Mouse (Mus musculus) testis, adult 2 months (tissue): Measurements from ENCODE around the gene Fkbp5. TPM values are rescaled to one million over a fixed set of nuclear protein-coding genes. Genes with fewer than 3 reads are reported as not detected.

Experiments used
- H3K27ac ChIP-seq: fragments of 200-500 bp; 2 replicates; pipeline ENCODE4 v1.5.1; 2012; ENCODE audit warnings: low read depth, low read length; ENCODE audit not compliant: control insufficient read depth, insufficient read depth
- H3K27me3 ChIP-seq: fragments of 200-500 bp; 2 replicates; pipeline ENCODE4 v1.6.1; 2012; ENCODE audit warnings: mild to moderate bottlenecking, low read length, moderate library complexity; ENCODE audit not compliant: control insufficient read depth, insufficient read depth
- H3K36me3 ChIP-seq: fragments of 200-500 bp; 2 replicates; pipeline ENCODE4 v1.6.1; 2012; ENCODE audit warnings: mild to moderate bottlenecking, low read length; ENCODE audit not compliant: control insufficient read depth, insufficient read depth
- H3K4me1 ChIP-seq: fragments of 200-500 bp; 2 replicates; pipeline ENCODE4 v1.6.1; 2012; ENCODE audit warnings: low read length; ENCODE audit not compliant: control insufficient read depth, insufficient read depth
- H3K4me3 ChIP-seq: fragments of 200-500 bp; 2 replicates; pipeline ENCODE4 v1.5.1; 2012; ENCODE audit warnings: low read depth, mild to moderate bottlenecking, low read length, moderate library complexity, mixed read lengths; ENCODE audit not compliant: control insufficient read depth
- CTCF ChIP-seq: fragments of 200-500 bp; IDR thresholded peaks from 2 replicates; pipeline ENCODE4 v1.5.1; 2012; ENCODE audit warnings: low read depth, mild to moderate bottlenecking, inconsistent platforms, low read length, moderate library complexity; ENCODE audit not compliant: control insufficient read depth, insufficient read depth, insufficient replicate concordance
- POLR2A ChIP-seq: fragments of 200-500 bp; IDR thresholded peaks from 2 replicates; pipeline ENCODE4 v1.6.1; 2012; ENCODE audit warnings: low read depth, mild to moderate bottlenecking, inconsistent platforms, low read length, moderate library complexity; ENCODE audit not compliant: control insufficient read depth
- polyA plus RNA-seq: library from polyadenylated mRNA; depleted of rRNA; stranded (reverse); fragments of >200 nt; gene quantifications from 2 replicates; pipeline ENCODE4 v1.2.3, GENCODE M21; 2012

Gene Fkbp5
- polyA plus RNA-seq, 1 experiment: 19.8 TPM

GRCm38 (mm10) chr17:28404301-28404700, 113.0 kb downstream of the Fkbp5 start:
- Histone ChIP-seq H3K4me1 (no peaks in the 10 kb centered on the region), H3K36me3 (peaks cover 1% of the 10 kb centered on the region; the same call in 1 of the 2 replicates), H3K4me3 (no peak overlapping the region), H3K27ac (no peak overlapping the region), H3K27me3 (no peaks in the 10 kb centered on the region)
- no peak for TF ChIP-seq CTCF
- no peak for TF ChIP-seq POLR2A

GRCm38 (mm10) chr17:28394994-28395393, 122.3 kb downstream of the Fkbp5 start:
- Histone ChIP-seq H3K27me3 (no peaks in the 10 kb centered on the region), H3K27ac (no peak overlapping the region), H3K4me3 (no peak overlapping the region), H3K36me3 (no peaks in the 10 kb centered on the region), H3K4me1 (peaks cover 3% of the 10 kb centered on the region)
- TF ChIP-seq POLR2A: no peak
- no peak for TF ChIP-seq CTCF

GRCm38 (mm10) chr17:28394051-28394765, 123.1 kb downstream of the Fkbp5 start:
- TF ChIP-seq CTCF (no peak), POLR2A (no peak)
- Histone ChIP-seq H3K4me1 (peaks cover 3% of the 10 kb centered on the region), H3K36me3 (no peaks in the 10 kb centered on the region), H3K27ac (no peak overlapping the region), H3K27me3 (no peaks in the 10 kb centered on the region), H3K4me3 (no peak overlapping the region)

- Histone ChIP-seq H3K27me3 (no peaks in the 10 kb centered on the region), H3K27ac (no peak overlapping the region), H3K4me3 (peak overlapping the region; percentile 8), H3K4me1 (peaks cover 3% of the 10 kb centered on the region), H3K36me3 (no peaks in the 10 kb centered on the region)
- TF ChIP-seq POLR2A: no peak
- TF ChIP-seq CTCF: no peak
These were observed 125.5 kb downstream of the Fkbp5 start for GRCm38 (mm10) chr17:28391568-28392432.

- Histone ChIP-seq H3K27ac (no peak overlapping the region), H3K27me3 (no peaks in the 10 kb centered on the region), H3K4me1 (peaks cover 11% of the 10 kb centered on the region), H3K36me3 (no peaks in the 10 kb centered on the region), H3K4me3 (no peak overlapping the region)
- TF ChIP-seq POLR2A (no peak), CTCF (no peak)
These were observed 128.8 kb downstream of the Fkbp5 start for GRCm38 (mm10) chr17:28388534-28388933.

GRCm38 (mm10) chr17:28386150-28386905, 131.0 kb downstream of the Fkbp5 start:
- Histone ChIP-seq H3K27me3 (no peaks in the 10 kb centered on the region), H3K36me3 (no peaks in the 10 kb centered on the region), H3K27ac (no peak overlapping the region), H3K4me1 (peaks cover 8% of the 10 kb centered on the region), H3K4me3 (peak overlapping the region; percentile 46)
- TF ChIP-seq CTCF (peak; percentile 97), POLR2A (peak; percentile 20; the same call in 1 of the 2 replicates)
